In genomic region chr3:131893061-131893804, GRCm38 (mm10) we compare ENCODE assay signal across 34 mouse cellular contexts.
DNase-seq lines count a peak whose midpoint lies in the region; ATAC-seq and TF ChIP-seq lines count a peak whose summit lies in the region.
"Had no signal": no experiment of that assay in that cellular context is flagged by ENCODE, and none has a peak within 500 bp of the region (broad histone marks: within the 10 kb centered on the region; RNA-seq: fewer than 3 reads in every experiment).

No protein-coding gene starts in this region.

- H3K4me1 ChIP-seq in forebrain, embryonic 14.5 days (ENCODE audit: control insufficient read depth, insufficient read depth, low read length), result no peaks in the 10 kb centered on the region
- H3K4me1 ChIP-seq in forebrain, embryonic 10.5 days, result no peaks in the 10 kb centered on the region; the same call in 1 of the 2 replicates
- H3K4me1 ChIP-seq in midbrain, postnatal 0 days (ENCODE audit: insufficient read depth, low read length), result no peaks in the 10 kb centered on the region
- H3K4me1 ChIP-seq: embryonic facial prominence, embryonic 13.5 days; forebrain, embryonic 13.5 days; heart, embryonic 13.5 days; hindbrain, embryonic 15.5 days; intestine, embryonic 15.5 days; limb, embryonic 15.5 days; liver, embryonic 13.5 days; megakaryocyte, embryonic 14.5 days; stomach, embryonic 15.5 days had no signal

- no peaks in the 10 kb centered on the region for H3K9me3 ChIP-seq in forebrain, embryonic 14.5 days (replicated peaks; ENCODE audit: control insufficient read depth, low read length)
- no peaks in the 10 kb centered on the region for H3K9me3 ChIP-seq in forebrain, embryonic 10.5 days
- H3K9me3 ChIP-seq in midbrain, postnatal 0 days (ENCODE audit: low read length), result no peaks in the 10 kb centered on the region
- H3K9me3 ChIP-seq: embryonic facial prominence, embryonic 13.5 days; forebrain, embryonic 13.5 days; heart, embryonic 13.5 days; hindbrain, embryonic 15.5 days; intestine, embryonic 15.5 days; limb, embryonic 15.5 days; liver, embryonic 13.5 days; stomach, embryonic 15.5 days had no signal

- H3K4me2 ChIP-seq in forebrain, embryonic 14.5 days (ENCODE audit: low read length), result no peak overlapping the region
- peak overlapping the region; percentile 36 for H3K4me2 ChIP-seq in midbrain, postnatal 0 days (ENCODE audit: low read depth, low read length, poor library complexity, severe bottlenecking)
- H3K4me2 ChIP-seq: embryonic facial prominence, embryonic 13.5 days; forebrain, embryonic 13.5 days; heart, embryonic 13.5 days; hindbrain, embryonic 15.5 days; intestine, embryonic 15.5 days; limb, embryonic 15.5 days; liver, embryonic 13.5 days; stomach, embryonic 15.5 days had no signal

- H3K27me3 ChIP-seq in forebrain, embryonic 14.5 days (replicated peaks; ENCODE audit: control insufficient read depth, insufficient read depth, low read length), result no peaks in the 10 kb centered on the region
- no peaks in the 10 kb centered on the region for H3K27me3 ChIP-seq in forebrain, embryonic 10.5 days (ENCODE audit: poor library complexity, severe bottlenecking)
- no peaks in the 10 kb centered on the region for H3K27me3 ChIP-seq in midbrain, postnatal 0 days (ENCODE audit: insufficient read depth, low read length)
- H3K27me3 ChIP-seq: embryonic facial prominence, embryonic 13.5 days; forebrain, embryonic 13.5 days; heart, embryonic 13.5 days; hindbrain, embryonic 15.5 days; intestine, embryonic 15.5 days; limb, embryonic 15.5 days; liver, embryonic 13.5 days; megakaryocyte, embryonic 14.5 days; stomach, embryonic 15.5 days had no signal

- H3K36me3 ChIP-seq in forebrain, embryonic 14.5 days (ENCODE audit: control insufficient read depth, insufficient read depth, low read length), result no peaks in the 10 kb centered on the region
- H3K36me3 ChIP-seq in forebrain, embryonic 10.5 days (replicated peaks), result no peaks in the 10 kb centered on the region
- no peaks in the 10 kb centered on the region for H3K36me3 ChIP-seq in midbrain, postnatal 0 days (ENCODE audit: insufficient read depth, low read length)
- H3K36me3 ChIP-seq: embryonic facial prominence, embryonic 13.5 days; G1E; heart, embryonic 13.5 days; hindbrain, embryonic 15.5 days; intestine, embryonic 15.5 days; limb, embryonic 15.5 days; liver, embryonic 13.5 days; stomach, embryonic 15.5 days had no signal

- ATAC-seq in forebrain, embryonic 14.5 days, result no peak
- ATAC-seq in midbrain, postnatal 0 days (ENCODE audit: low FRiP score), result peak; percentile 63; the same call in 1 of the 2 replicates
- ATAC-seq: forebrain, embryonic 13.5 days; intestine, embryonic 15.5 days; lung, postnatal 0 days had no signal

- no peak for TF ChIP-seq CTCF in midbrain, postnatal 0 days (IDR thresholded peaks at IDR 0.05)

- DNase-seq in forebrain, embryonic 14.5 days (ENCODE audit: low spot score), result peak; percentile 7
- no peak for DNase-seq in forebrain, embryonic 10.5 days (ENCODE audit: extremely low spot score, low spot score)
- DNase-seq in retina, adult 2 months (ENCODE audit: low read depth, low spot score), result peak; percentile 3
- no peak for DNase-seq in retina, embryonic 14.5 days (ENCODE audit: low spot score)
- DNase-seq in midbrain, postnatal 0 days (ENCODE audit: low spot score), result peak; percentile 17
- no peak for DNase-seq in testis, postnatal 10 days (ENCODE audit: low spot score)
- DNase-seq in frontal cortex, postnatal 25 days (ENCODE audit: low spot score in 2 of 2), result no peak
- DNase-seq: adrenal gland, adult 8-10 months; cerebellum, adult 11 months; cerebellum, adult 9-11 months; embryo, embryonic 11 days; gastrocnemius, adult 2 months; gastrocnemius, postnatal 36 days; heart, postnatal 10 days; kidney, adult 2 months; kidney, postnatal 36 days; layer of hippocampus, postnatal 36 days; left cerebral cortex, postnatal 4 days; liver, embryonic 13.5 days; lung, adult 18-20 months; lung, postnatal 4 days; right cerebral cortex, postnatal 14 days; thymus, postnatal 14 days had no signal

- no peak overlapping the region for H3K9ac ChIP-seq in forebrain, embryonic 14.5 days (ENCODE audit: low read length)
- no peak overlapping the region for H3K9ac ChIP-seq in midbrain, postnatal 0 days (replicated peaks; ENCODE audit: low read length, poor library complexity, severe bottlenecking)
- H3K9ac ChIP-seq: embryonic facial prominence, embryonic 13.5 days; forebrain, embryonic 13.5 days; heart, embryonic 13.5 days; hindbrain, embryonic 15.5 days; intestine, embryonic 15.5 days; limb, embryonic 15.5 days; liver, embryonic 13.5 days; stomach, embryonic 15.5 days had no signal

- H3K27ac ChIP-seq in forebrain, embryonic 14.5 days (ENCODE audit: low read depth, low read length), result no peak overlapping the region
- no peak overlapping the region for H3K27ac ChIP-seq in forebrain, embryonic 10.5 days
- H3K27ac ChIP-seq in midbrain, postnatal 0 days (ENCODE audit: low read depth, low read length), result 0 out of 2 replicates have a peak overlapping the region, but pooled peaks have one; percentile 18
- H3K27ac ChIP-seq: embryonic facial prominence, embryonic 13.5 days; forebrain, embryonic 13.5 days; gastrocnemius, adult 2 months; heart, embryonic 13.5 days; hindbrain, embryonic 15.5 days; intestine, embryonic 15.5 days; limb, embryonic 15.5 days; liver, embryonic 13.5 days; stomach, embryonic 15.5 days had no signal

- no peak overlapping the region for H3K4me3 ChIP-seq in forebrain, embryonic 14.5 days (ENCODE audit: low read depth, low read length)
- H3K4me3 ChIP-seq in forebrain, embryonic 10.5 days, result no peak overlapping the region
- H3K4me3 ChIP-seq in midbrain, postnatal 0 days (ENCODE audit: low read depth, low read length), result peak overlapping the region; percentile 17; the same call in 1 of the 2 replicates
- H3K4me3 ChIP-seq: embryonic facial prominence, embryonic 13.5 days; erythroblast, embryonic 14.5 days; forebrain, embryonic 13.5 days; gastrocnemius, adult 2 months; heart, embryonic 13.5 days; hindbrain, embryonic 15.5 days; intestine, embryonic 15.5 days; limb, embryonic 15.5 days; liver, embryonic 13.5 days; megakaryocyte, embryonic 14.5 days; stomach, embryonic 15.5 days had no signal

- 42% methylated on average over 16 of the region's 16 CpGs for WGBS in forebrain, embryonic 14.5 days
- WGBS in forebrain, embryonic 10.5 days, result 52% methylated on average over 16 of the region's 16 CpGs
- WGBS in midbrain, postnatal 0 days, result 29% methylated on average over 16 of the region's 16 CpGs

Comparison
In these comparisons a context has a peak if more than half of its experiments do, and no peak if none do; other contexts are left out.
1. DNase-seq: peak in forebrain, embryonic 14.5 days (single experiment), retina, adult 2 months (single experiment) and midbrain, postnatal 0 days (single experiment); none in forebrain, embryonic 10.5 days (single experiment), retina, embryonic 14.5 days (single experiment), testis, postnatal 10 days (single experiment) and frontal cortex, postnatal 25 days (0 of 2).